Mouse (Mus musculus) brain, embryonic 14.5 days (tissue): ENCODE measurements at regions not wholly inside any gene's neighbourhood (a gene's known extent, or its start where the extent isn't known, plus 50 kb on each side); places are given as distances from the start of the nearest gene placed in this dataset.

Experiments
- CTCF ChIP-seq: fragments of 200-500 bp; IDR thresholded peaks from 2 replicates; pipeline ENCODE4 v1.5.1; 2012; ENCODE audit warnings: inconsistent platforms, mild to moderate bottlenecking, moderate library complexity, borderline replicate concordance; ENCODE audit not compliant: insufficient read depth, insufficient read length; ENCODE audit errors: extremely low read depth
- POLR2A ChIP-seq: fragments of 200-500 bp; IDR thresholded peaks from 2 replicates; pipeline ENCODE4 v1.6.1; 2012; ENCODE audit warnings: mild to moderate bottlenecking, inconsistent platforms, borderline replicate concordance; ENCODE audit not compliant: poor library complexity, insufficient read depth, insufficient read length, severe bottlenecking; ENCODE audit errors: extremely low read depth

DNA sequence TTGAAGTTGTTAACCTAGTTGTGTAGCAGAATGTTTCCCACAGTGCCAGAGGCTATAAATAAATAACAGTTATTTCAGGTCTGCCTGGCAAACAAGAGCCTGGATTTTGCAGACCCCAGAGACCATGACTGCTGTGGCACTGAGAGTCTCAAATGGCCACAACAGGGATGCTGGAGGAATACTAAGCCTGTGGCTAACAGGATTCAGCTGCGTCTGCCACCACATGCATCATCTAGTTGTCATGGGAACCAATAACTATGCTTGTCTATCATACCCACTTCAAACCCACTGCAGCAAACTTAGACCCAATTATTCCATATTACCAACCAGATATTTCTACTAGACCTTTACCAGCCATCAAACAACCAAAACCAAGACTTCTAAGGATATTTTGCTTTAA is 385.4 kb downstream of the Mat2b start:
- no peak for TF ChIP-seq CTCF
- no peak for TF ChIP-seq POLR2A
